Mouse (Mus musculus) lung, adult 2 months (tissue): ENCODE data around the gene Appbp2.

Experiments
- CTCF ChIP-seq: fragments of 200-500 bp; IDR thresholded peaks from 2 replicates; pipeline ENCODE4 v1.5.1; 2011; ENCODE audit warnings: mild to moderate bottlenecking, low read length, control low read depth; ENCODE audit not compliant: insufficient read depth
- POLR2A ChIP-seq: fragments of 200-500 bp; IDR thresholded peaks from 2 replicates; pipeline ENCODE4 v1.6.1; 2011; ENCODE audit warnings: low read depth, mild to moderate bottlenecking, control low read depth, low read length, borderline replicate concordance; ENCODE audit errors: extremely low read depth

DNA sequence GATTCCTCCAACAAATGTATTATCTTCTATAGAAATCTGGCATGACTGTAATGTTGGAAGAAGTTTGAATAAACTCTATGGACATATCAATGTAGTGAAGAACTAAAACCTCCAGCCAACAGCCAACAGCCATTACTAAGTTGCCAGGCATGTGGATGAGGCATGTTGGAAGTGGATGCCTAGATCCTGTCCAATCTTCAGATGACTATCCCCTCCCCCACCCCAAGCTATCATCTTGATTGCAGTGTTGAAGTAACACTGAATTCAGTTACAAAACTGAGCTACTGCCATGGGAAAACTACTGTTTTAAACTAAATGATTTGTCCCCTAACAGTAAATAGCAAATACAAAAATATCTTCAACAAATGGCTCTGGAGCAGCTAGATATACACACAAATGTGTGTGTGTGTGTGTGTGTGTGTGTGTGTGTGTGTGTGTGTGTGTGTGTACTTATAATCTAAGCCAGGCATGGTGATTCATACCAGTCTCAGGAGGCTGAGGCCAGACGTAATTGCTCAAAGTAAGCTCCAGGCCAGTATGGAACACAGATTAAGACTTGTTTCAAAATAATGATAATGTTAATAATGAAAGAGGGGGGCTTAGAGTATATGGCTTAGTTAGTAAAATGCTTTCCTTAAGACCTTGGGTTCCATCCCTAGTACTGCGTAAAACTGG is 82.5 kb downstream of the Appbp2 start:
- TF ChIP-seq CTCF = no peak
- TF ChIP-seq POLR2A = no peak
